Mouse (Mus musculus) spleen, adult 2 months (tissue): ENCODE results near the gene Ptprt. TPM values are rescaled to one million over a fixed set of nuclear protein-coding genes. Genes with fewer than 3 reads are reported as not detected.

Experiments
- DNase-seq, 2 experiments: peaks; one replicate each; pipeline versions ENCODE4 v3.0.0 to v3.0.0-alpha.2; 2012 to 2021; ENCODE audit warnings: low spot score in 2 of 2, low read depth in 1 of 2
- H3K27ac ChIP-seq: fragments of 200-500 bp; 2 replicates; pipeline ENCODE4 v1.5.1; 2012; ENCODE audit warnings: low read length, inconsistent platforms; ENCODE audit not compliant: insufficient read depth
- H3K27me3 ChIP-seq: fragments of 200-500 bp; 2 replicates; pipeline ENCODE4 v1.6.1; 2012; ENCODE audit warnings: mild to moderate bottlenecking, moderate library complexity, low read length, inconsistent platforms; ENCODE audit not compliant: control insufficient read depth, insufficient read depth
- H3K36me3 ChIP-seq: fragments of 200-500 bp; 2 replicates; pipeline ENCODE4 v1.6.1; 2012; ENCODE audit warnings: mild to moderate bottlenecking, low read length, inconsistent platforms; ENCODE audit not compliant: control insufficient read depth, insufficient read depth
- H3K4me1 ChIP-seq: fragments of 200-500 bp; 2 replicates; pipeline ENCODE4 v1.6.1; 2011; ENCODE audit warnings: inconsistent platforms; ENCODE audit not compliant: control insufficient read depth, insufficient read depth, insufficient read length
- H3K4me3 ChIP-seq: fragments of 200-500 bp; 2 replicates; pipeline ENCODE4 v1.5.1; 2011; ENCODE audit warnings: mild to moderate bottlenecking, inconsistent platforms; ENCODE audit not compliant: insufficient read depth, insufficient read length; ENCODE audit errors: extremely low read depth
- CTCF ChIP-seq: fragments of 200-500 bp; IDR thresholded peaks from 2 replicates; pipeline ENCODE4 v1.5.1; 2011; ENCODE audit warnings: mild to moderate bottlenecking, inconsistent platforms; ENCODE audit not compliant: insufficient read depth, insufficient read length, insufficient replicate concordance; ENCODE audit errors: extremely low read depth
- POLR2A ChIP-seq: fragments of 200-500 bp; IDR thresholded peaks from 2 replicates; pipeline ENCODE4 v1.6.1; 2011; ENCODE audit warnings: low read depth, low read length, inconsistent platforms
- WGBS: fragments of 180-500 bp; shearing (Covaris S2); methylation state at CpG from one replicate; pipeline ENCODE4 v1.1.7; 2018; 5-methylcytosine and 5-hydroxymethylcytosine counted together
- polyA plus RNA-seq: library from polyadenylated mRNA; depleted of rRNA; stranded (reverse); fragments of >200 nt; gene quantifications from 2 replicates; pipeline ENCODE4 v1.2.3, GENCODE M21; 2012

The Ptprt gene
- polyA plus RNA-seq, 1 experiment = 0.25 TPM

GRCm38 (mm10) chr2:162031636-162032035 is 629.3 kb downstream of the Ptprt start:
- Histone ChIP-seq H3K27me3 (no peaks in the 10 kb centered on the region), H3K36me3 (no peaks in the 10 kb centered on the region), H3K27ac (no peak overlapping the region), H3K4me1 (no peaks in the 10 kb centered on the region), H3K4me3 (no peak overlapping the region)
- TF ChIP-seq CTCF (no peak), POLR2A (no peak)
- DNase-seq = no peak
- 69% methylated on average over 4 of the region's 4 CpGs for WGBS

DNA sequence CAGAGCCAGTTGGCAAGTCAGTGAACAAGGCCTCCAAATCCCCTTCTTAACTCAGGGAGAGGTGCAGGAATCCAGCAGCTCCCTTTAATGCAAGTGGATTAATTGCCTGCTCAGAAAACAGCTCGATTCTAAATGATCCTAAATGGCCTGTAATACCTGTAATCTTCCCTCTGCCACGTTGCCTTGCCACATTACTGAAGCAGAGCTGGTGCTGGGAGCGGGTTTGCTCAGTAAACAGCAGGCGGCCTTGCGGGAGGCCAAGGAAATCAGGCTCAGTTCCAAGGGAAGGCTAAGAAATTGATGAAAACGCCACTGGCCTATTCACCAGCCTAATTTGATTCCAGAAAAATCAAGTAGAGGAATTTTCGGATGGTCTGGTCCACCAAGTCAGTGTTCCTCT is 659.9 kb downstream of the Ptprt start:
- Histone ChIP-seq H3K36me3 (no peaks in the 10 kb centered on the region), H3K27me3 (no peaks in the 10 kb centered on the region), H3K4me3 (no peak overlapping the region), H3K27ac (no peak overlapping the region), H3K4me1 (no peaks in the 10 kb centered on the region)
- WGBS = 59% methylated on average over 7 of the region's 7 CpGs
- no peak for TF ChIP-seq POLR2A
- TF ChIP-seq CTCF = no peak
- DNase-seq = no peak

- Histone ChIP-seq H3K4me1 (no peaks in the 10 kb centered on the region), H3K27me3 (no peaks in the 10 kb centered on the region), H3K4me3 (no peak overlapping the region), H3K36me3 (no peaks in the 10 kb centered on the region), H3K27ac (no peak overlapping the region)
- no peak for DNase-seq
- WGBS = 74% methylated on average over 3 of the region's 3 CpGs
- no peak for TF ChIP-seq POLR2A
- no peak for TF ChIP-seq CTCF
Measured at GRCm38 (mm10) chr2:161982311-161982710, 678.6 kb downstream of the Ptprt start.

- 84% methylated on average over 7 of the region's 7 CpGs for WGBS
Measured at GRCm38 (mm10) chr2:161961179-161962163, 699.5 kb downstream of the Ptprt start.

DNA sequence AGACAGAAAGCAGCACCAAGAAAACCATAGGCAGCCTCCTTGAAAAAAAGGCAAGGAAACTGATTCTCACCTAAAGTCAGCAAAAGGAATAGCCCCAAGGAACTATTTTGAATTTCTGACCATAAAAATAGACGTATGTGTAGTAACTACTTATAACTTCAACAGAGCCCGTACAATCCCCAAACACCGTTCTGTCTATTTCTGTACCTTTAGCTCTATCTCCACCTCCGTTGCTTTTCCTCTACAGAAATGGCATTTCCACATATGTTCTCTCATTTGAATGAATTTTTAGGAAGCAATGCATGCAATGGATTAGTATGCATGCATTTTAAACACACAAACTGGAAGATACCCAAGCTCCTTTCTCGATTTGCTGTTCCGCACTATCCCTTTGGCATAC is 715.5 kb downstream of the Ptprt start:
- Histone ChIP-seq H3K27ac (no peak overlapping the region), H3K4me3 (no peak overlapping the region)

More at GRCm38 (mm10) chr2:161961179-161962163, 699.5 kb downstream of the Ptprt start:
- no peak for DNase-seq
- Histone ChIP-seq H3K36me3 (no peaks in the 10 kb centered on the region), H3K27ac (no peak overlapping the region), H3K4me1 (no peaks in the 10 kb centered on the region), H3K4me3 (no peak overlapping the region), H3K27me3 (no peaks in the 10 kb centered on the region)
- TF ChIP-seq CTCF (no peak), POLR2A (no peak)

GRCm38 (mm10) chr2:161944689-161945088 is 716.3 kb downstream of the Ptprt start:
- Histone ChIP-seq H3K4me1 (no peaks in the 10 kb centered on the region), H3K27me3 (no peaks in the 10 kb centered on the region), H3K4me3 (no peak overlapping the region), H3K36me3 (no peaks in the 10 kb centered on the region), H3K27ac (no peak overlapping the region)
- DNase-seq = no peak
- 73% methylated on average over 4 of the region's 4 CpGs for WGBS
- TF ChIP-seq CTCF (no peak), POLR2A (no peak)

More for the DNA sequence above, 715.5 kb downstream of the Ptprt start:
- WGBS = 91% methylated on average over 6 of the region's 6 CpGs
- H3K4me1 ChIP-seq = no peaks in the 10 kb centered on the region
- no peaks in the 10 kb centered on the region for H3K36me3 ChIP-seq
- H3K27me3 ChIP-seq = no peaks in the 10 kb centered on the region
- no peak for DNase-seq
- no peak for TF ChIP-seq POLR2A
- no peak for TF ChIP-seq CTCF

DNA sequence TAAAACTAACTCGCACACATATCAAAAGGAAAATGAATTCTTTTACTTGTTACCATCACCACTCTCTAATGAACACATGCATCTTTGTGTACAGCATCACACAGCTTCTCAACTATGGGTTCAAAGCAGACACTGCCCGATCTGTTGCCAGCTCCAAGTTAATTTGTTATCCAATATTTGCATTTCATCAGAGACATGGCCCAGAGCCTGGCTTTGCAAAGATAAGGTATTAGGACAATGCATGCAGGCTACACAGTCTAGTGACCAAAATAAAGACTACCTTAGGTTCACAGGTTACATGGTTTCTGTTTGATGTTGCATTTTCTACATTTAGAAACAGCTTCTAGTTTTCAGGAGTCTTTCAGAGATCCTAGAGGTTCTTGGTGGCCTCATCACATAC is 719.0 kb downstream of the Ptprt start:
- no peak for DNase-seq
- Histone ChIP-seq H3K36me3 (no peaks in the 10 kb centered on the region), H3K27me3 (no peaks in the 10 kb centered on the region), H3K4me3 (no peak overlapping the region), H3K4me1 (no peaks in the 10 kb centered on the region), H3K27ac (no peak overlapping the region)
- TF ChIP-seq POLR2A (no peak), CTCF (no peak)
- WGBS = 79% methylated on average over 2 of the region's 2 CpGs
